Mouse (Mus musculus) retina, postnatal 1 day (tissue): Measurements from ENCODE around the gene Nmnat3.

Source experiments
- DNase-seq: peaks from one replicate; pipeline ENCODE4 v3.0.0-alpha.2; 2012

The Nmnat3 gene

DNA sequence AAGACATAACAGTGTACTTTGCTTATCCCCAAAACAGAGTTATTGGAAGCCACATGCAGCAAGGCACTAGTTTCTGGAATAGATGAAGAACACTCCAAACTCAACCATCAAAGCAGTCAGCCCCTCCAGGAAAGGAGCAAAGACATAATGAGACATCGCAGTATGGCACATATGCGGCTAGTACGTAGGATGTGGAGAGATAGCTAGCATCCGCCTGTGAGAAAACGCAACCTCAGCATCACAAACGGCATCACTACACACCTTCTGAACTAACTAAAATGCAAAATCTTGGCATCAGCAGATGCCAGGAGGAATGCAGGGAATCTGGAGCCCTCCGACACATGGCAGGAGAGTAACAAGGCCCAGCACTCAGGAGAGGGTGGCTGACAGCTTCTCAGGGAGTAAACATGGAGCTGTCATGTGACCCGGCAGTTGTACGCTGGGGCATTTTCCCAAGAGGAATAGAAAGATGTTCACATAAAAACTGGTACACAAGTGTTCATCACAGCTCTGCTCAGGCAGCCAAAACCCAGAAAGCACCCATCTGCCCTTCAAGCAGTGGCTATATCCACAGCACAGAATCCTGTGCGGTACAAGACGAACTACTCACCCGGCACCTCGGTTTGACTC lies 80.2 kb downstream of the Nmnat3 start:
- DNase-seq: no peak

DNA sequence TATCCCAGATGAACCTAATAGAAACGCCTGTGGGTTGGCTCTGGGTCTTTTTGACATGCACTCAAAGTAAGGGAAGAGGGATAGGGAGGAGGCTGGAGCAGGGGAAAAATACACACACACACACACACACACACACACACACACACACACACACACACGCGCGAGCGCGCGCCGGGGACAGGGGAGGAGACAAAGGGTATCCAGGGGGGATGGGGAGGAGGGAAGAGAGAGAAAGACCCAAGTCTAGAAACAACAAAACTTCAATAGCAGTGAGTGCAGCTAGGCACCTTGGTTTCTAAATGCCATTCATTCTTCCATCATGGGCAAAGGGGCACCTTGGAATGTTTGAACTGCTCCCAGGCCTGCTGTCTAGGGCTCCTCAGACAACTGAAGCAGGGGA lies 82.5 kb downstream of the Nmnat3 start:
- DNase-seq: no peak

DNA sequence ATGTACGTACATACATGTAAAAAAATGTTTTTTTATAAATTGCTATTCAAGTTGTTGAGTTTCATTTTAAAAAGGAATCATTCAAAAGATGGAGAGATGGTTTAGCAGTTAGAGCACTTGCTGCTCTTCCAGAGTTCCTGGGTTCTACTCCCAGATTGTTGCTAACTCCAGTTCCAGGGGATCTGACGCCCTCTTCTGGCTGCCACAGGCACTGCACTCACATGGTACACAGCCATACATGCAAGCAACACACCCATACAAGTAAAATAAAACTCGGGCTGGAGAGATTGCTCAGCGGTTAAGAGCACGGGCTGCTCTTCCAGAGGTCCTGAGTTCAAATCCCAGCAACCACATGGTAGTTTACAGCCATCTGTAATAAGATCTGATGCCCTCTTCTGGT lies 86.1 kb downstream of the Nmnat3 start:
- DNase-seq: no peak

DNA sequence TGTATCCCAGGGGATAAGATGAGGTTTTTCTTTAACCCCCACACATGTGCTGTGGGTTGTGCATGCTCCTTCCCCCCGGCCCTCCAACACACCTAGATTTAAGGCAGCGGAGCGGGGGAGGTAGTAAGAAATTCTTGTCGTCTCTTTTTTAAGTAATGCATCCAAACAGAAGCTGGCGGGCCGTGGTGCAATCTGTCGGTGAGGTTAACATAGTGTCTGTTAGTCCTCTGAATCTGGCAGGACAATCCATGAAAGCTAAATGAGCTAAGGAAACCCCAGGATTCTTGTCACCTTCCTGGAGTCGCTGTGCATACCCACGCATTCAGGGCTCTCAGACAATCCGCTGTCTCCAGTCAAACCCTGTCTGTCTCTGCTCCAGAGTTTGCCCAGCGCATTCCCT lies 87.7 kb downstream of the Nmnat3 start:
- no peak for DNase-seq

DNA sequence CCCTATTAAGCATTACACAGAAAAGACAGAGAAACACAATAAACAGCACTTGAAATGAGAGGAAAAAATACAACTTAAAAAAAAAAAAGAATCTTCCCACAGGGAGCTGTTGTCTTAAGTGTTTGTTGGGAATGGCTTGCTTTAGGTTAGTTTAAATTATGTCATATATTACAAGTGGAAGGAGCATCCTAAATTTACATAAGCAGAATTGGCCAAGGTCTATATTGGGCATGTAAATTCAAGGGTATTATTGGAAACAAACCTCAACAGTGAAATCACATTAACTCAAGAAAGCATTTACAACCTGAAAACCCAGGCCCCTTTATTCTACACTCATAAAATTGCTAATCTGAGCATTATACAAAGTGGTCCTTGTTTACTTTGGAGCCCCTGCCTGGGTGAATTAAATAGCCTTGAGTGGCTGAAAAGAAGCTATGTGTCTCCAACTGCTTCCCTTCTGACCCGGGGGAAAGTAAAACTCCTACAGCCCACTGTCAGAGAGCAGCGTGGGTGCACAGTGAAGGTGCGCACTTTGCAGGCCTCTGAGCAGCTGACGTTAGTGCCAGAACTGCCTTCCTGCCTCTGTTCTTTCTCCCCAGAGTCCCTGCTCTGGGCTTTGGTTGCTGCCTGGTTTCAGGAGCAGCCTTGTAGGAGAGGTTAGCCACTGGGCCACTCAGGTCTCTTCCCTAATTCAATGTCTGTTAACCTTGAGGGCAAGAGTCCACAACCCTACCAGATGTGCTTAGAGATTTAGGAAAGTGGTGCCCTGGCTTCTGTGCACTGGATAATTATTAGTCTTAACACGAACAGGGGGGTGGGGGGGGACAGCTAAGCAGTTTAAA lies 88.3 kb downstream of the Nmnat3 start:
- DNase-seq: no peak

DNA sequence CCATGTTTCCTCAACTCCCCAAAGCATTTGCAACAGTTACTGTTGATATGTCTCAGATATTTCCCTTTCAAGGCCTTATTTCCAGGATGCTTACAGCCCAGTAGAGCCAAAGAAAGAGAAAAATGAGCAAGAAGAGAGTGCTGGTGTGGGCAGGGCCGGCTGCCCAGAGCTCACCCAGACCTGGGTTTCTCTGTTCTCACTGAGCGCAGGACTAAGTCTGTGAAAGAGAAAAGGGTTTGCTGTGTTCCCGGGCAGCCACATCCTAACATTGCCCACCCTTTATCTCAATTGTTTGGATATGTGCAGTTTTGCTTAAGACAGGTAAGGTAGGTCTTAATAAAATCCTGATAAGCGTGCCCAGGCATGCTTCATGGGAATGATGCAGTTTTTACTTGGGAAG lies 92.5 kb downstream of the Nmnat3 start:
- DNase-seq: no peak

DNA sequence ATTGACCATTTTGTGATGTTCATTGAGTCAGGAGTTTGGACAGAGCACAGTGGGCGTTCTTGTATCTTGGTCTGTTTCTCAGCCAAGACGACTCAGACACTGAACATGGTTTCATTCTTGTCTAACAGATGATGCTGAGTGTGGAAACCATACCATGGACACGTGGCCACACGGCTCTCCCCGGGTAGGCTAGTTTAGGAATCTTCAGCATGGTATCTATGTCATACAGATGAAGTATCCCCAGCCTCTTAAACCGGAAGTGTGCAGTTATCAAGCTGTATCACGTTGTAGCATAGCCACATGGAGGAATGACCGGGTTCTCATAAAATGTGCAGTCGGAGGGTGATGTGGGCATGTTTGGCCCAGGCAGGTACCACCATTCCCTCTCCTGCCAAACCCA lies 93.4 kb downstream of the Nmnat3 start:
- DNase-seq: no peak

DNA sequence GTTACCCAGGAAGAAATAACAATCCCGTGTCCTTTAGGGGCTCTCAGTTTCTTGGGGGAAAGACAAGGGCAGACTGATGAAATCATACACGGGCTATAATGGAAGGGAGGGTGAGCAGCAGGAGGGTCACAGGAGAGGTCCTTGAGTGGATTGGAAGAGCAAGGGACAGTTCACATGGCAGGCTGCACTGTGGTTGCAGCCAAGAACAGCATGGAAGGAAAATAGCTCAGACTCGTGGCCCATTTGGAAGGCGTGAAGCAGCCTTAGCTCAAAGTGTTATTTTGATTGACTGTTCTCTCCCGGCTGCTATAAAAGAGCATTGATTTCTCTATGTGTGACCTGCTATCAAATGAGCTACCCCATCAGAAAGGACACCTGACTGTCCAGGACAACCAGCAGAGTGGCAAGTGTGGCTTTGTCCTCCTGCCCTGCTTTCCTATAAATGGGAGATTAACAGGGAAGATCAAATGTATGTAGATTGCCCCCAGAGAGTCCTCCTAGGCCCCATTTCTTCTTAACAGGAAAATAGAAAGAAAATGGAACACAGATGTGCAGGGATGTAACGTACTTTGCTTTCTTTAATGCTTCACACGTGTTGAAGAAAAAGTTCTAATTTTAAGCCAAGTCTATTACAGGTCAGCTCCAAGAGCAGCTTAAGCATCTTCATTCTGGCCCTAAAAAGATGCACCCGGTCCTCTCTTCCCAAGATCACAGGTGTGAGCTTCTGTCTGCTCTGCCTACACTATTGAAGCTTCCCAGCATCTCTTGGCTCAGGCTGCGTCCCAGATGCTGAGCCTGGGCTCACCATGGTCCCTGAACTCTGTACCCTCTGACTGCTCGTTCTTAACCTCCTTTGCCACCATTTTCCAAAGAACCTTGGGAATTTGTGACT lies 100.8 kb downstream of the Nmnat3 start:
- no peak for DNase-seq

DNA sequence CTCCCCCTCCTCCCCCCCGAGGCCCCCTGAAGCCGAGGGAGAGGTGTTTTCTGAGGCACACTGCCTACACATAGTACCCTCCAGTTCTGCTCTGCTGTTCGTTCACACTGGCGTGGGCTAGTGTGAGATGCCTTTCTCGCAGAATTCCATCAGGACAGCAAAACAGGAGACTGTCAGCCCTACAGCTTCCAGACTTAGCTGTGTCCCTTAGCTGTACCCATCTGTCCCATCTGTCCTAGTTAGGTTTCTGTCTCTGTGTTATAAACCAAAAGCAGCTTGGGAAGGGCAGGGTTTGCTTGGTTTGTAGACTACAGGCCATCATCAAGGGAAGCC lies 101.4 kb downstream of the Nmnat3 start:
- no peak for DNase-seq

DNA sequence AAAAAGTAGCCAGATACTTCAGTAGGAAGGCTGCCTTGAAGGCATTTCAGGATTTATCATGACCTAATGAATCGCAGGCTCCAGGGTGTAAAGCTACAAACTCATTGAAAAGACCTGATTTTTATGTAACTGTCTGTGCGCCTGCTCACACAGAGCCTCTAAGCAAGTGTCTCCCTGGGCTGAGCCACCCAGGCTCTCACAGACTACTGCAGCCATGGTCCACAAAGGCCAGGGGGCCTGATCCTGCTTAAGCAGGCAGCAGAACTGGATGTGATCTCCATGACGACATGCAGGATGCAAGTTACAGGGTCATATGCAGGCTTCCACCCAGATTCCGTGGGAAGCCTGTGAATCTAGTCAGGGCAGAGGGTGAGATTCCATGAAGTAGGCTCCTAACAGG lies 106.3 kb downstream of the Nmnat3 start:
- DNase-seq: no peak

DNA sequence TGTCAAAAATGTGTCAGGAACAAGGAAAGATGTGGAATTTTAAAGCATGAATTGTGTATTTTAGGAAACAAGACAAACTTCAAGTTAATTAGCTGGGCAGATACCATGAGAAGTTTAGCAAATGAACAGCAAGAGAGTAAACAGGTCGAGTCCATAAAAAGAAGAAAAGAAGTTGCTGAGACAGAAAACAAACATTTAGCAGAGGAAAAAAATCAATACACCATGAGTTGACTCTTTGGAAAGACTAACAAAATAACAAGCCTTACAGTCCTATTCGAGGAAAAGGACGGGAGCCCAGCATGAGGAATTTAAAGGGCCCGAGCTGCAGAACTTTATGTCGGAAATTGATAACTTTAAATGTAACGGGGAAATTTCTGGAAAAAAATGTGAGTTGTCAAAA lies 110.0 kb downstream of the Nmnat3 start:
- DNase-seq: no peak

DNA sequence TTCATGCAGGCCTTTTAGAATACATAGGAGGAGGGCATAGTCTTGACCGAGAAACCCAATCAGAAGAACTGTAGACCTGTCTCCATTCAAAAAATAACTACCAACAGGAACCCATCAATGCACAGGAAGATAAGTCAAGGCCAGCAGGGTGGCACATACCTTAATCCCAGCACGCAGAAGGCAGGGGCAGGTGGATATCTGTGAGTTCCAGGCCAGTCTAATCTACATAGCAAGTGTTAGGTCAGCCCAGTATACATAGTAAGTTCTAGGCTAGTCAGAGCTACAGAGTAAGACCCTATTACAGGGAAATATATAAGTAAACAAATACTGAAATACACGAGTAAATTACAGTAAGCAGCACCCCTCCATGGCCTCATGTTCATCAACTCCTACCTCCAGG lies 110.6 kb downstream of the Nmnat3 start:
- DNase-seq: no peak

DNA sequence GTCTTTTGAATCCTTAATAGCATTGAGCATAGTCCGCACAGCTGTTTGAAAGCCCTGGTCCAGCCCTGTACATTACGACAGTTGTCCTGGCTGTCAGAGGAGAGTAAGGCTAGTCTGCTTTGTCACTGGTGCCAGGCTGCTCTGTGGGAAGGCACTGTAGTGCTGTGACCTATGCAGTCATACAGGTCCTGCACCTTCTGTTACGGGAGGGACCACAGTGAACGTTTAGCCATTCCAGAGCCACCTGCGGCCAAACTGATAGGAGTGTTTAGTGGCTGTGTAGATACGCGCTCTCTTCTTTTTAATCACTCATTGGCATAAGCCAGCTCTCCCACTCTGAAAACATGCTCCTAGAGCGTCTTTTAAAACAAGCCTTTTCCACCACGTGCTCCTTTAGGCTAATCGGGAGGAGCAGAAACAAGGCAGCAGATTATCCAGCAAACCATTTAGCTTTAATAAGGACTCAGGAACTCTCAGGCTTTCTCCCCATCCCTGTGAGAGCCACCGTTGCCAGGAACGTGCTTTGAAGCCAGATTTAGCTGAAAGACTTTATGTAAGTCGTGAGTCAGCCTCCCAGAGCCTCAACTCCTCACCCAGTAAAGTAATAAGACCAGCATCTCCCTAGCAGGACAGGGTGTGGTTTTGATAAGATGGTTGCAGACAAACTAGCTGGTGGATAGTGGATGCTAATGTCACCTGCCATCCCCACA lies 113.1 kb downstream of the Nmnat3 start:
- DNase-seq: no peak

DNA sequence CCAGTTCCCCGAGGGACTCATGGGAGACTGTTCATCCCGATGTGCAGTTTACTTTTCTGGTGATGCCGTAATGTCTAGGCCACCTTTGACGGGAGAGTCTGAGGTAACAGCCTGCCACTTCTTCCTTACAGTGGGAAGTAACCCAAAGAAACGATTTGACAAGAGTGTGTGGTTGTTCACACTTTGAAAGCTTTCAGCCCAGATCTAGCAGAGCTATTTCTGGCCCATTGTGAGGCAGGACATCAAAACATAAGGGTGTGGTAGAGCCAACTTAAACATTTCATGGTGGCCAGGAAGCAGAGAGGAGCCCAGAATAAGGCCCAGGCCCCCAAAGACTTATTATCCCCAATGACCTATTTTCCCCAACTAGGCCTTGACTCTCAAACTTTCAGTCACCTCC lies 114.4 kb downstream of the Nmnat3 start:
- no peak for DNase-seq

DNA sequence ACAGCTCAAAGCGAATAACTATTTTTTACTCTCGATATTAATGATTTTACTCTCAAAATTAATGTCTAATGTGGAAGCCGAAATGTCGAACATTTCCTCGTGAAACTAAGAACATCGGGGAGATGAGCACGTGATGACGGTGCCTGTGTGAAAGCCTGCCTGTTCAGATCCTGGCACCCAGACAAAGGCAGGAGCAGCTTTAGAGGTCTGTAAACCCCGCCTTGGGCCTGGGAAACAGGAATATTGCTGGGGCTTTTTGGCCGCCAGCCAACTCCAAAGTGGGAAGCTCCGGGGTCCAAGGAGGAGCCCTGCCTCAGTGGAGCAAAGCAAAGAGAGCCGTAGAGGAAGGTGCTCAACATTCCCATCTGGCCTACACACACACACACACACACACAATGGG lies 120.5 kb downstream of the Nmnat3 start:
- DNase-seq: no peak

DNA sequence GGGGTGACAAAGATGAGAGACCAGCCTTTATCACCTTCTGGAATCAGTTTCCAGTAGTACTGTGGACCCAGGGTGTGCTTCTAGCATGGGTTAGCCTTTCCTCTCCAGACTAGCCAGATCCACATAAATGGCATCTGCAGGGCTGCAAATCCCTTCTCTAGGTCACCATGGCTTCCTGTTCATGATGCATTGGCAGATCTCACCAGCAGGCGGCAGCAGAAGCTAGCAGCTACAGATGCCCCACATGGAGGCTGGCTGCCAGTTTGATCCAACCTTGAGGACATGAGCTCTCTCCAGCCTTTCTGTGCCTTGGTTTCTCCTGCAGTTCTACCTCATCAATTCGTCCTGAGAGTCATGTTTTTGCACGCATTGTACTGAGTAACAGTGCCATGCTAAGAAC lies 121.9 kb downstream of the Nmnat3 start:
- peak; percentile 82 for DNase-seq

DNA sequence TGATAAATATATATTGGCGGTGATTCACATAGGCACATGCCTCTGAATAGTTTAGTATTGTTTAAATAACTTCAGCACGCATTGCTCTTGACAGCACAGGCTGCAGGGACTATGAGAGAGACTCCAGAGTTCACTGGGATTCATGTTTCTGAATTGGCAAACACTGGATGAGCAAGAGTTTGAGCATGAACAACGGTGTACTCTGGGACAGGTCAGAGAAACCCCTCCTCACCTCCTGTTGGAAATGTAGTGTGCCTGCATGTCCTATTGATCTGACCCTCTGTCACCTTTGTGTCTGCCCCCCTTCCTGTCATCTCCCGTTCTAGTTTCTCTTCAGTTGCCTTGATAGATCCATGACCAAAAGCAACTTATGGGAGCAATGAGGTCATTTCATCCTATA lies 128.2 kb downstream of the Nmnat3 start:
- DNase-seq: no peak

DNA sequence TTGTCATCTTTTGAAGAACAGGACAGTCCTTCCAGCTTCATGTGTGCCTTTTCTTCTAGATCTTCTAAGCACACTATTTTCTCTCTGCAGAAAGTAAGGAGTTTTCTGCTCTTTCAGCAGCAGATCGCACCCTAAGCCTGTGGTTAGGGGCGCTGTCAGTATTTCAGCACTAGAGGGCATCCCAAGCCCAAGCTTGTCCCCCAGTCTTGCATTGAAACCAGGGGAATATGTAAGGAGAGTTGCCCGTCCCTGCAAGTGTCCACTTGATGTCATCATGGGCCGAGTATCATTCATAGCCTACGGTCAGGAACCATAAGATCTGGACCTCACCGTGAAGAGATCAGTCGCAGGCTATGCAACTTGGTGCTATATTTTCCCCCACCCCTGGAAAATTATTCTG lies 130.7 kb downstream of the Nmnat3 start:
- DNase-seq: peak; percentile 62

DNA sequence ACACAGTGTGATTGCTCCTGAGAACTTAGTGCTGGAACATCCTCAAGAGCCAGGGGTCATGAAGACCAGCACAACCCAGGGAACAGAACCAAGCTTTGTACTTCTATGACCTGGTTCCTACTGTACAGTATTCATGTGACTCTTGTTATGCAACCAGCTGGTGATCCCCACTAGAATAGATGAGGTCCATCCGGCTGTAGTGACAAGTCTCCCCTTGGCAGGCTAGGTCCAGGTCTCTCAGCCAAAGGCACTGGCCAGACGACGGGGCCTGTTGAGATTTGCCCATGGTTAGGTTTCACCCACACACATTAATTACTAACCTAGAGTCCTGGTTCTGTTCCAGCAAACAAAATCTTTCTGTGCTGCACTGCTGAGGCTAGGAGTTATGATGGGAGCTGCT lies 131.1 kb downstream of the Nmnat3 start:
- DNase-seq: no peak

DNA sequence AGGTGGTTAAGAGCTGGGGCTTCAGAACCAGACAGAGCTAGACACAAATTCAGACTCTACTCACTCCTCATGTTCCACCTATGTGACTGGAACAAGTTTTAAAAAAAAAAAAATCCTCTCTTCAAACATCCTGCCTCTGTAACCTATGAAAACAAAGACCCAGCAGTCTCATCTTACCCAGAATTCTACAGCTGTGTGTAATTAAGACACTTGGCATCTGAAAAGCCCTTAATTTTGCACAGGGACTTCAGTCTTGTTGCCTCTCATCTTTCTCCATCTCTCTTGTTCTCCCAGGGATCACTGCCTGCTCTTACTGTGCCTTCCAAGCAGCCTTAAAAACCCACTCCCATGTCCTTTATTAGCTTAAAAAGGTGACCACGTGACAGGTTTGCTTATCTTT lies 133.4 kb downstream of the Nmnat3 start:
- DNase-seq: no peak

DNA sequence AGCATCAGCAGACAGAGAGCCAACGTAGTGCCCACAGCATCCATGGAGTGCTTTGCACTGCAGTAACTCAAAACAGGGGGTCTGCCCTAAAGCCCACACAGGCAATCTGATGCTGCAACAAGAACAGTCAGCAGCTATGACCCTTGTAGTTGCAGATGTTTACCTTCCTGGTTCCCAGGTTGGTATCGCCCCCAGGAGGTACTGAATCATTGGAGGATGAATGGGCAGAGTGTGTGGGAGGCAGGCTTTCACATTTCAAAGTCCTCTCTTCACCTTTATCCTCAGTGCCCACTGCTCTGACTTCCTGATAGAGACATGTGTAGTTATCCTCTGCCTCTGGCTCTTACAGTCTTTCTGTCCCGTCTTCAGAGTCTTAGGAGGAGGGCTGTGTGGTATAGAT lies 134.7 kb downstream of the Nmnat3 start:
- DNase-seq: no peak

DNA sequence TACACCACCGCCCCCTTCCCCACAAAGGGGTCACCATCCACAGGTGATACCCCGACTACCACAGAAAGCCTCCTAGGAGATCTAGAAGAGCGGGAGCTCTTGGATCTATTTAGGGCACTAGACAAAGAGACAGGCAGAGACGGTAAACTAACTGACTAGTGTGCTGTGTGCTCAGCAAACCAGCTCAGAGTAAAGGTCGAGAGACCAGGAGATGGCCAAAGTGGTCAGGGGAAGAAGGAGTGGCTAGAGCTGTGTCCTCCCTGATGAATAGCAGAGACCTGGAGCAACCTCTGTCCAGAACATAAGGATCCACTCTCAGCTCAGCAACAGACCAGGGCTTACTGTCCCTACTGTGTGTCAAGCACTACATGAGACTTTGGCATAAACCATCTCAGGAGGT lies 135.4 kb downstream of the Nmnat3 start, which contains the start of gene Rbp1:
Gene Rbp1, plus strand, starts transcription at position 306 of the 400 bp plus-strand sequence.
- DNase-seq: no peak

DNA sequence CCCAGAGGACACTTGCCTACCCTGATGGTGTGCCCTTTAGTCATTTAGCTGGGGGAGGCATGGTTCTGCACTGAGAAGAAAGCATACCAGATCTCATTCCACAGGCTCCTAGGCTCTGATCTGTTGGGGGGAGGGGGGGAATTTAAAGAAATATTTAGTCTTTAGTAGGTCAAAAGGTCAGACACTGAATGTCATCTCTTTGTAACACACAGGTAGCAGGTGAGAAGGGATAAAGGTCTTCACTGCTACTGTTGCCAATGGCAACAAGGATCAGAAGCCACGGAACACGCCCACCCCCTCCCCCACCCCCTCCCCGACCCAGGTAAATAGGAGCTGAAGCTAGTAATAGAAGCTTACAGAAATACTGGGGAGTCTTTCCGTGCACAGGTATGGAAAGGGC lies 136.5 kb downstream of the Nmnat3 start:
- no peak for DNase-seq
